8 mouse cellular contexts compared by ENCODE assay signal in genomic region chr2:18689064-18689921, GRCm38 (mm10). TPM values are rescaled to one million over a fixed set of nuclear protein-coding genes. Genes with fewer than 3 reads are reported as not detected.
DNase-seq lines count a peak whose midpoint lies in the region; ATAC-seq and TF ChIP-seq lines count a peak whose summit lies in the region.

No protein-coding gene starts in this region.

- no peak overlapping the region for H3K27ac ChIP-seq in embryonic fibroblast, embryonic 13.5 days (ENCODE audit: insufficient read depth, low read length)
- no peak overlapping the region for H3K27ac ChIP-seq in hindbrain, embryonic 13.5 days

- intact Hi-C loops in gastrocnemius, postnatal 14 days (cut with DNase I; ENCODE audit: low total_unique reads) = no loop called here
- intact Hi-C loops in left cerebral cortex, postnatal 36 days (cut with DNase I) = no loop called here

- H3K4me2 ChIP-seq in hindbrain, embryonic 13.5 days = peak overlapping the region; percentile 73

- under 1% methylated on average over 51 of the region's 51 CpGs for WGBS in hindbrain, embryonic 13.5 days

- peaks cover 86% of the 10 kb centered on the region for H3K27me3 ChIP-seq in hindbrain, embryonic 13.5 days
- peaks cover 70% of the 10 kb centered on the region for H3K27me3 ChIP-seq in megakaryocyte, embryonic 14.5 days (replicated peaks)

- no peak for TF ChIP-seq POLR2A in embryonic fibroblast, embryonic 13.5 days (IDR thresholded peaks at IDR 0.05; ENCODE audit: low read depth, low read length)

- H3K4me1 ChIP-seq in embryonic fibroblast, embryonic 13.5 days (ENCODE audit: control insufficient read depth, insufficient read depth, low read length) = no peaks in the 10 kb centered on the region
- H3K4me1 ChIP-seq in hindbrain, embryonic 13.5 days (replicated peaks) = peaks cover 25% of the 10 kb centered on the region
- peaks cover 31% of the 10 kb centered on the region for H3K4me1 ChIP-seq in megakaryocyte, embryonic 14.5 days

- H3K36me3 ChIP-seq in hindbrain, embryonic 13.5 days = peaks cover 3% of the 10 kb centered on the region
- H3K36me3 ChIP-seq in megakaryocyte, embryonic 14.5 days (replicated peaks; ENCODE audit: low read length) = peaks cover under 1% of the 10 kb centered on the region

- peak; percentile 40 for ATAC-seq in hindbrain, embryonic 13.5 days (ENCODE audit: low FRiP score)

- peak; percentile 10 to 22 for DNase-seq in gastrocnemius, adult 8-10 months (ENCODE audit: low spot score in 2 of 2)
- no peak for DNase-seq in gastrocnemius, postnatal 14 days
- DNase-seq in adrenal gland, postnatal 10 days = peak; percentile 57
- DNase-seq in left cerebral cortex, postnatal 36 days (ENCODE audit: low spot score in 2 of 2) = peak; percentile 60 to 62
- DNase-seq in spleen, postnatal 4 days (ENCODE audit: low spot score in 2 of 2) = peak; percentile 32 to 75

- H3K4me3 ChIP-seq in embryonic fibroblast, embryonic 13.5 days (ENCODE audit: insufficient read depth, low read length) = peak overlapping the region; percentile 30
- peak overlapping the region; percentile 46 for H3K4me3 ChIP-seq in hindbrain, embryonic 13.5 days
- peak overlapping the region; percentile 94 for H3K4me3 ChIP-seq in megakaryocyte, embryonic 14.5 days (replicated peaks)

- TF ChIP-seq CTCF in embryonic fibroblast, embryonic 13.5 days (IDR thresholded peaks at IDR 0.05; ENCODE audit: borderline replicate concordance, insufficient read depth, low read length) = no peak

- H3K9ac ChIP-seq in hindbrain, embryonic 13.5 days = 0 out of 2 replicates have a peak overlapping the region, but pooled peaks have one; percentile 69

- H3K9me3 ChIP-seq in hindbrain, embryonic 13.5 days = no peaks in the 10 kb centered on the region
- no peaks in the 10 kb centered on the region for H3K9me3 ChIP-seq in megakaryocyte, embryonic 14.5 days

RNA-seq across cellular contexts. Expression of gene Spag6, which starts 4.5 kb away (rescaled TPM):
- total RNA-seq in gastrocnemius, adult 8-10 months (2022) = 1 to 10 TPM in 3 of 4 experiments, under 1 TPM in 1; 0.85 to 1.6 (median 1.2) TPM
- under 1 TPM in 1 of 2 experiments, not detected in 1; 0.62 TPM for total RNA-seq in gastrocnemius, postnatal 14 days (2021)
- total RNA-seq in adrenal gland, postnatal 10 days (2021) = 1 to 10 TPM in 1 of 2 experiments, under 1 TPM in 1; 0.69 to 1.3 TPM
- 0.60 TPM in 1 of 2 replicates, not detected in the other for polyA plus RNA-seq in embryonic fibroblast, embryonic 13.5 days (2011; ENCODE audit: insufficient read length, low read depth, missing spikeins)
- polyA plus RNA-seq in hindbrain, embryonic 13.5 days (2015; fragmentation: Nextera tagmentation; extraction: Ambion mirVana) = 0.16 and 0.32 TPM in 2 replicates
- 1 to 10 TPM; 6.6 to 7.3 TPM for total RNA-seq in left cerebral cortex, postnatal 36 days (2021)
- not detected in 2 replicates for polyA plus RNA-seq in megakaryocyte, embryonic 14.5 days (2012; ENCODE audit: insufficient read depth, low replicate concordance)

RNA-seq across cellular contexts. Expression of gene Bmi1, which starts 12.5 kb away (rescaled TPM):
- 10 to 100 TPM; 60.4 to 80.9 (median 68.8) TPM for total RNA-seq in gastrocnemius, adult 8-10 months (2022)
- 10 to 100 TPM; 25.9 to 28.9 TPM for total RNA-seq in gastrocnemius, postnatal 14 days (2021)
- total RNA-seq in adrenal gland, postnatal 10 days (2021) = 10 to 100 TPM; 38.9 to 48.8 TPM
- polyA plus RNA-seq in embryonic fibroblast, embryonic 13.5 days (2011; ENCODE audit: insufficient read length, low read depth, missing spikeins) = 58.7 and 82.9 TPM in 2 replicates
- polyA plus RNA-seq in hindbrain, embryonic 13.5 days (2015; fragmentation: Nextera tagmentation; extraction: Ambion mirVana) = 30.5 and 32.7 TPM in 2 replicates
- 10 to 100 TPM; 34.5 to 49.6 TPM for total RNA-seq in left cerebral cortex, postnatal 36 days (2021)
- 2.7 and 5.1 TPM in 2 replicates for polyA plus RNA-seq in megakaryocyte, embryonic 14.5 days (2012; ENCODE audit: insufficient read depth, low replicate concordance)

RNA-seq across cellular contexts. Expression of gene Commd3, which starts 17.1 kb away (rescaled TPM):
- 100 to 1,000 TPM in 1 of 4 experiments, 10 to 100 TPM in 3; 93.3 to 100 (median 94.8) TPM for total RNA-seq in gastrocnemius, adult 8-10 months (2022)
- 100 to 1,000 TPM in 1 of 2 experiments, 10 to 100 TPM in 1; 96.1 to 104 TPM for total RNA-seq in gastrocnemius, postnatal 14 days (2021)
- 100 to 1,000 TPM; 111 to 122 TPM for total RNA-seq in adrenal gland, postnatal 10 days (2021)
- 290 TPM in 2 replicates for polyA plus RNA-seq in embryonic fibroblast, embryonic 13.5 days (2011; ENCODE audit: insufficient read length, low read depth, missing spikeins)
- polyA plus RNA-seq in hindbrain, embryonic 13.5 days (2015; fragmentation: Nextera tagmentation; extraction: Ambion mirVana) = 207 and 214 TPM in 2 replicates
- 10 to 100 TPM; 80.4 to 86.4 TPM for total RNA-seq in left cerebral cortex, postnatal 36 days (2021)
- polyA plus RNA-seq in megakaryocyte, embryonic 14.5 days (2012; ENCODE audit: insufficient read depth, low replicate concordance) = 48.7 and 223 TPM in 2 replicates

Comparison
In these comparisons a context has a peak if more than half of its experiments do, and no peak if none do; other contexts are left out.
1. H3K4me3 ChIP-seq: peak in every context shown above with its lines; median percentile 94 in megakaryocyte, embryonic 14.5 days; 46 in hindbrain, embryonic 13.5 days; 30 in embryonic fibroblast, embryonic 13.5 days.